Mouse (Mus musculus): ENCODE measurements around the gene Car3. TPM values are rescaled to one million over a fixed set of nuclear protein-coding genes. Genes with fewer than 3 reads are reported as not detected.
"Not testable (repeated sequence)": the region's sequence is repeated elsewhere in the genome, so short reads cannot be mapped to it uniquely, and the experiment has no call there.

The Car3 gene
- 100 to 1,000 TPM; 553 to 694 TPM for total RNA-seq (2021)
- long read RNA-seq, experiment 1, transcript Car3-201 (7 exons, 1,679 nt), result major isoform, 1,638 of 1,686 reads
- long read RNA-seq, experiment 1, partial matches to known transcripts, result 32 of 1,686 reads
- long read RNA-seq, experiment 1, other reads (novel, unspliced or antisense), result 12 of 1,686 reads
- long read RNA-seq, experiment 2, transcript Car3-201 (7 exons, 1,679 nt), result major isoform, 1,894 of 1,962 reads
- long read RNA-seq, experiment 2, partial matches to known transcripts, result 39 of 1,962 reads
- long read RNA-seq, experiment 2, other reads (novel, unspliced or antisense), result 25 of 1,962 reads

DNA sequence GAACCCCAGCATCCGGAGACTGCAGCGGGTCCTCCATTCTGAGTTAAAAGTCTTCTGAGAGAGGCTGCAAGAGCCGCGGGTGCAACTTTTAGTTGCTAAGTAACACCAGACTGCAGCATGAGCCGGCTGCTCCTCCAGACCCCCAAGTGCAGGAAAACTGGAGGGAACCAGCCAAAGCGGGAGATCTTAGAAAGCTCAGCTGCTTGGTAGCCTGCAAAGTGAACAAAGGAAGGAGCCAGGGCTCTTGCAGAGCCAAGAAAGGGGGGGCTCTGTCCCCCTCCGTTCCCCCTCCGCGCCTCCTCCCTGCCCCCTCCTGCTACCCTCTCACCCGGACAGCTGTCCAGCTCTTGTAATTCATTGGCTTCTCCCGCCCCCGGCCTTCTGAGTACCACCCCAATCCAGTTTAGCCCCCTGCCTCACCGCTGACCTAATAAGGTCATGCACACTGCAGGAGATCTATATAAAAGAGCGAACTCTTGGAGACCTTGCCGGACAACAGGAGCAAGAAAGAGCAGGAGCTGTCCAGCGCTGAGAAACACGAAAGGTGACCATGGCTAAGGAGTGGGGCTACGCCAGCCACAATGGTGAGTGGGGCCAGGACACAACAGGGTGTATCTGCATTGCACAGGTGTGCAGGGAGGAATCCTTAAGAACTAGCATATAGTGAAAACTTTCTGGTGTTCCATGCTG lies at the start of gene Car3:
Car3 (plus strand) TSS at position 491 of the 690 bp plus-strand sequence.
- intact Hi-C loops (cut with DNase I; ENCODE audit: low total_unique reads), result no loop called here
- no peak for DNase-seq

GRCm38 (mm10) chr3:14815396-14815795 lies 47.9 kb upstream of the Car3 start:
- DNase-seq; intact Hi-C loops (cut with DNase I; ENCODE audit: low total_unique reads): not testable (repeated sequence)

GRCm38 (mm10) chr3:14819844-14820504 lies 43.3 kb upstream of the Car3 start:
- DNase-seq, result no peak
- intact Hi-C loops (cut with DNase I; ENCODE audit: low total_unique reads), result no loop called here

- intact Hi-C loops (cut with DNase I; ENCODE audit: low total_unique reads), result no loop called here
- DNase-seq, result no peak
Measured at GRCm38 (mm10) chr3:14828896-14829295, 34.4 kb upstream of the Car3 start.

- intact Hi-C loops (cut with DNase I; ENCODE audit: low total_unique reads), result no loop called here
- no peak for DNase-seq
Measured at GRCm38 (mm10) chr3:14831219-14831835, 32.0 kb upstream of the Car3 start.

DNA sequence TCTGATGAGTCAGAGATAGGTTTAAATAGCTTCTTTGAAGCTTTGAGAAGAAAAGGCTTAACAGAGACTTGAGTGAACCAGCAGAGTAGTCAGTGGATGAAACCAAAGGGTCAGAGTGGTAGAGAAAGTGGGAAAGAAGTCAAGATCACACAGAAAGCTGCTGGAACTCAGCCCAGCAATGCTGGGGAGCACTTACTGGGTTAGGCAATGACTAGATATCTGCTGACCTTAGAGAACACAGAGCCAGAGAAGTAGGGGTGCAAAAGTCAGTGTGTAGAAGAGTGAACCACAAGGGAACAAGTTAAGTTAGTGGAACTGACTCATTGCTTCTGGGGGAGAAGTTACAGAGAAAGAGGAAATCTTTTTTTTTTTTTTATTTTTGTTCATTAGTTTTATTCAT lies 30.5 kb upstream of the Car3 start:
- intact Hi-C loops (cut with DNase I; ENCODE audit: low total_unique reads), result no loop called here
- no peak for DNase-seq

DNA sequence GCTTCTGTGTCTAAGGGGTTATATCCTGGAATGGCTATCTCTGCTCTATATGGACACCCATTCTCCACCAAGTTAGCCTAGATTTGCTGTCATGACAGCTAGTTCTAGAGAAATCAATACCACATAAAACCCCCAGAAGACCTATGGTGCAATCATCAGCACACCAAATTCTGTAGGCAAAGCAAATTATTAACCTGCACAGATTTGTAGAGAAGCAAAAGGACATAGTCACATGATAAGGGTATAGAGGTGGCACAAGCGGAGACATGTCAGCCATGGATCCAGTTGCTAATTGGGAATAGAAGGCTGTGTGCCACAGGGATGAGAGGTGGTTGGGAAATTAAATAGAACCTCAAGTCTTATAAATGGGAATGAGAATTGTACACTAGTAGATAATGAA lies 24.4 kb upstream of the Car3 start:
- intact Hi-C loops (cut with DNase I; ENCODE audit: low total_unique reads), result no loop called here

DNA sequence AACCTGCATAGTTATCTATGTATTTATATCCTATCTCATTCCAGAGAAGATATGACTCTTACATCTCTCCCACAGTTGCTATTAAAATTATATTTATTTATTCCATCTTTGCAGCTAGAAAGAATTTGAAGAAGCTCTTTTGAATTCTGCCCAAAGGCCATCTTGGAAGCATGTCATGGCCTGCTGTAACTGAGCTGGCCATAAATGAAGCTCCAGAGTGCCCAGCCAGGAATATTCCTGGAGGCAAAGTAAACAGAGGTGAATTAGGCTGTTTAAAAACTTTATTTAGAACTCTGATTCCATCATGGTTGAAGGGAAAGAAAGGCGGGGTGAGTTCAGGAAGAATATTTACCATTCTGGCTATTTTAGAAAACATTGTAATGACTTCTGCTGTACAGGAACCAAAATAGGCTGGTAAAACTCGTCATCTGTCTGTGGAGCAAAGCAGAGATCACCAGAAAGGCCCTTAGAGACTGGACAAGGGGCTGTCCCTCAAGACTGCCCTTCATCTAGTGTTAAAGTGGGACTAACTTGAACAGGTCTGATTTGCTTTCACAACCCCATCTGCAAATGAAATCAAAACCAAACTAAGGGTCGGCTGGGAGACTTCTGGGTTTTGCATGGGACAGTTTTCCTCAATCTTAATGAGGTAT lies 23.7 kb upstream of the Car3 start:
- no peak for DNase-seq
- intact Hi-C loops (cut with DNase I; ENCODE audit: low total_unique reads), result no loop called here

More for the DNA sequence above, 24.4 kb upstream of the Car3 start:
- no peak for DNase-seq

- no peak for DNase-seq
- intact Hi-C loops (cut with DNase I; ENCODE audit: low total_unique reads), result no loop called here
Measured at GRCm38 (mm10) chr3:14848587-14849254, 14.6 kb upstream of the Car3 start.

DNA sequence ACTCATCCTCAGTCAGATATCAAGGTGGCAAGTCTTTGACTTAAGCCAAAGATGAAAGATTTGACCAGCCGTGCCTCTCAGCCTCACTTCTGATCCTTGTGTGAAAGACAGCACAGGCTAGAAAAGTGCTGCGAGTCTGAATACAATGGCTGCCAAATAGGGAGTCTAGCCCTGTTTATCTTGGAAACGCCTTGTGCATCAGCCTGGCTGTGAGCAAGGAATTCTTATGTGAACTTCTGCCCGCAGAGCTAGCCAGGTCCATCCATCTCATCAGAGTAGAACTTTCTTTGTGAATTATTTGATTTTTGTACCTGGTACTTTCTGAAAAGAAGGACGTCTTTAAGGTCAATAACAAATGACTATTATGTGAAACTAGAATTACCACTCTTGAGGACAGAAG lies 9.3 kb upstream of the Car3 start:
- intact Hi-C loops (cut with DNase I; ENCODE audit: low total_unique reads), result no loop called here
- no peak for DNase-seq

DNA sequence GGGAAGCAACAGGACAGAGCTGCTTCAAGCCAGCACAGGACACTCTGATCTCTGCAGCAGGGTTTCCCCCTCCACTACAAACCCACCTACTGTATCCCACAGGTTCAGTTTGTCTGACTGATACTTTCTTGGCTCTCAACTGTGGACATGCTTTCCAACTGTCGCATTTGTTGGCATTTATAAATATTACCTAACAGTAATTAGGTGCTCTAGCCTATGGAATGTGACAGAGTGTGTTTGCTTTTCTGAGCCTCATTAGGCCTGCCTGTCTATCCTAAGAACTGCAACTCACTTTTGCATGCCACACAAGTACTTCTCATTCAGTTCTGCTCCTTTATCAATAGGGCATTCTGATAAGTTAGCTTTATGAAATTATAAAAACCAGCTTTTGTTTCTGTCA lies 8.9 kb upstream of the Car3 start:
- intact Hi-C loops (cut with DNase I; ENCODE audit: low total_unique reads), result no loop called here
- DNase-seq, result no peak

DNA sequence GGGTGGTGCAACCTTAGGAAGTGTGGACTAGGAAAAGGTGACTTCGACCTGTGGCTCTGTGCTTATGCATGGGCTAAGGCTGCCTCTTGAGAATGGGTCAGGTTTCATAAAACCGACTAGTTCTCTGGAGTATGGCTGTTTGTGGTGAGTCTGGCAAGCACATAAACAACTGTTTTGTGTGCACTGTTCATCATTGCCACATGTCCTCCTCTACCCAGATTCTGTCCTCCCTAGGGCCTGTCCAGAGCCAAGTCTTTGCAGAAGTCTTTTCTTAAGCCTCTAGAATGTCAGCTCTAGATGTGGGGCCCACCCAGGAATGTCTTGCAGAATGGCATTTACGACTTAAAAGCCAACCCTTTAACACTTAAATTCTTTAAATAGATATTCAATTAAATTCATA lies 5.4 kb upstream of the Car3 start:
- intact Hi-C loops (cut with DNase I; ENCODE audit: low total_unique reads), result no loop called here
- no peak for DNase-seq

- DNase-seq, result peak; percentile 57
- intact Hi-C loops (cut with DNase I; ENCODE audit: low total_unique reads), result no loop called here
Measured at GRCm38 (mm10) chr3:14860291-14860690, 3.0 kb upstream of the Car3 start.

DNA sequence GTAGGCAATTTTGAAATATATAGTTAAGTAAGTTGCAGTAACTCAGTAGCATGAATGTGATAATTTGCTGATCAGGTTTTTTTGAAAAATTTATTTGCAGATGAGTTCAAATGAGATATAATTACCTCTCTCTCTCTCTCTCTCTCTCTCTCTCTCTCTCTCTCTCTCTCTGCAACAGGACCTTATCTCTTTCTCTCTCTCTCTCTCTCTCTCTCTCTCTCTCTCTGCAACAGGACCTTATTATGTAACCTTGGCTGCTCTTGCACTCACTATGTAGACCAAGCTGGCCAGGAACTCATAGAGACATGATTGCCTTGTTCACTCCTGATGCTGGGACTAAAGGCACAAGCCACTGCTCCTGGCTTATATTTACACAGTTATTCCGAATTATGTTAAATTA lies 2.1 kb upstream of the Car3 start:
- intact Hi-C loops (cut with DNase I; ENCODE audit: low total_unique reads), result no loop called here

GRCm38 (mm10) chr3:14861787-14862186 lies 1.5 kb upstream of the Car3 start:
- DNase-seq, result no peak
- intact Hi-C loops (cut with DNase I; ENCODE audit: low total_unique reads), result no loop called here

More for the DNA sequence above, 2.1 kb upstream of the Car3 start:
- no peak for DNase-seq

DNA sequence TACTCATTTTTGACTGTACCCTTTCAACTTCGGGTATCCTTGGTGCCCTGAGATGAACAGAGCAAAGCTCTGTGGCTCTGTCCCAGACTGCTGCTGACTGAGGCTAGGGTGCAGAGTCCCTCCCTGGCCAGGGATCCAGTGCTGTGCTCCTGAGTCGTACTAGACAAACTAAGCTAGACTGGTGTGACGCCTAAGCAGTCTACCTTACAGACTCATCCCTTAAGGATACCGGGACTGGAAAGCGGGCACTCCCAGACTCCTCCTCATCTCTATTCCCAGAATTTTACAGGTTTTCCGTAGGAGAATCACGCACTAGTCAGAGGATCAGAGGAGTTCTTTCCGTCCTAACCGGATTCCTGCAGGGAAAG lies 674 bp upstream of the Car3 start:
- intact Hi-C loops (cut with DNase I; ENCODE audit: low total_unique reads), result no loop called here
- no peak for DNase-seq

DNA sequence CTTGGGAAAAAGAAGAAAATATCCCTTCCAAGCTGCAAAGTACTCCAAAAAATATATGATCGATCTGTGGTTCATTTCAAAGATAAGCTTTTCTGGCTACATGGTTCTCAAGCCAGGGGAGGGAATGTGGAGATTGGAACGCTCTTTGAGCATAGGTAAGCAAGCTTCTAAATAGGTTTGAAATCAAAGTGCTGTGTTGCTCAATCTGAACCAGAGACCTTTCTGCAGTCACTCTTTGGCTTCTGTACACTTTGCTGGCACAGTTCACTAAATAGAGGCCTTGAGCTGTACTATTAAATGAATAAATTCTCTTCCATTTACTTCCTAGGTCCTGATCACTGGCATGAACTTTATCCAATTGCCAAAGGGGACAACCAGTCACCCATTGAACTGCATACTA lies 610 bp downstream of the Car3 start:
- intact Hi-C loops (cut with DNase I; ENCODE audit: low total_unique reads), result no loop called here
- no peak for DNase-seq

DNA sequence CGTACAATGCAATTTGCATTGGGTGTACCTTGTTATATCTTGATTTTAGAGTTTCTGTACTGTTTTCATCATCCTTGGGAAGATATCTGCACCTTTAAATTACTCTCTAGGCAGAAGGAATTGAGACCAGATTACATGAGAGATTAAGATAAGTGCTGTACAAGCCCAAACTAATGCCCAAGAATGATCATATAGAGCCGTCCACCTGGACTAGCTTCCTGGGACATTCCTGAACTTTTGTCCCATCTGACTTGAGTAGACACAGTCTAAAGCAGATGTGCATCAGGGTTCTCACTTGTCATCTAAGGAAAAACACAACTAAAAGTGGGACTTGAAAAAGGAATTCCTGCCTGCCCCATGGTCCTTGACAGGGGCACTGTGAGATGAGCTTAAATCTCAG lies 2.6 kb downstream of the Car3 start:
- no peak for DNase-seq
- intact Hi-C loops (cut with DNase I; ENCODE audit: low total_unique reads), result no loop called here

DNA sequence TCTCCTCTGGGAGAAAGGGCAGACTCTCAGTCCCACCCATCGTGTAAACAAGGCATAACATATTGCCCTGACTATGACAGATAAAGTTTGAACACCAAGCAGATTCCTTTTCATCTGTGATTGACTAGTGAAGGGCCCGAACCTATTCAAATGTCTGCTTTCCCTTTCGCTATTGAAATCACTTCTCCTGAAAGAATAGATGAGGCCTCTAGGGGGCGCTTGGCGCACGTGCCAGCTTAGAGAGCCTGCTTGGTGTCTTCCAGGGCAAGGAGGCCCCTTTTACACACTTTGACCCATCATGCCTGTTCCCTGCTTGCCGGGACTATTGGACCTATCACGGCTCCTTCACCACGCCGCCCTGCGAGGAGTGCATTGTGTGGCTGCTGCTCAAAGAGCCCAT lies 6.5 kb downstream of the Car3 start:
- intact Hi-C loops (cut with DNase I; ENCODE audit: low total_unique reads), result loop anchor here (5.0 kb wide), 2 partner anchors 192 to 323 kb away; no protein-coding TSS in a partner anchor
- peak; percentile 53 for DNase-seq

Measured in gastrocnemius, postnatal 14 days (tissue).